ENCODE assay signal across 19 mouse cellular contexts in genomic region chr14:122905007-122905406, GRCm38 (mm10).
"Had no signal": no experiment of that assay in that cellular context is flagged by ENCODE, and none has a peak within 500 bp of the region (broad histone marks: within the 10 kb centered on the region; RNA-seq: fewer than 3 reads in every experiment).

No protein-coding gene starts in this region.

- H3K27me3 ChIP-seq: midbrain, embryonic 12.5 days; neural tube, embryonic 13.5 days; neural tube, embryonic 15.5 days; stomach, embryonic 15.5 days had no signal

- H3K9me3 ChIP-seq: stomach, embryonic 15.5 days had no signal

- H3K4me3 ChIP-seq: midbrain, embryonic 10.5 days; midbrain, embryonic 12.5 days; myocyte; neural tube, embryonic 13.5 days; neural tube, embryonic 15.5 days; stomach, embryonic 15.5 days had no signal

- ATAC-seq: midbrain, embryonic 16.5 days had no signal

- H3K9ac ChIP-seq: lung, embryonic 14.5 days; midbrain, embryonic 12.5 days; neural tube, embryonic 13.5 days; neural tube, embryonic 15.5 days; stomach, embryonic 15.5 days had no signal

- DNase-seq: lung, embryonic 14.5 days; lung, postnatal 10 days; lung, postnatal 4 days; midbrain, embryonic 14.5 days; retina, postnatal 1 day; right cerebral cortex, adult 18-20 months; right cerebral cortex, postnatal 25 days; right cerebral cortex, postnatal 4 days; thymus, adult 2 months; thymus, postnatal 25 days; thymus, postnatal 4 days had no signal

- H3K27ac ChIP-seq: midbrain, embryonic 10.5 days; midbrain, embryonic 12.5 days; neural tube, embryonic 13.5 days; neural tube, embryonic 15.5 days; stomach, postnatal 0 days had no signal

- H3K36me3 ChIP-seq: midbrain, embryonic 12.5 days; neural tube, embryonic 15.5 days; stomach, embryonic 15.5 days had no signal

- H3K4me1 ChIP-seq: midbrain, embryonic 12.5 days; neural tube, embryonic 15.5 days had no signal

- H3K4me2 ChIP-seq: lung, embryonic 14.5 days; midbrain, embryonic 12.5 days; neural tube, embryonic 13.5 days; neural tube, embryonic 15.5 days; stomach, embryonic 15.5 days had no signal
